Mouse (Mus musculus) neural tube, embryonic 10.5 days (tissue): Measurements from ENCODE around the gene Rassf8.

ENCODE experiments used
- DNase-seq: peaks from one replicate; pipeline ENCODE4 v3.0.0-alpha.2; 2017; ENCODE audit warnings: low spot score; ENCODE audit errors: extremely low spot score

The Rassf8 gene

DNA sequence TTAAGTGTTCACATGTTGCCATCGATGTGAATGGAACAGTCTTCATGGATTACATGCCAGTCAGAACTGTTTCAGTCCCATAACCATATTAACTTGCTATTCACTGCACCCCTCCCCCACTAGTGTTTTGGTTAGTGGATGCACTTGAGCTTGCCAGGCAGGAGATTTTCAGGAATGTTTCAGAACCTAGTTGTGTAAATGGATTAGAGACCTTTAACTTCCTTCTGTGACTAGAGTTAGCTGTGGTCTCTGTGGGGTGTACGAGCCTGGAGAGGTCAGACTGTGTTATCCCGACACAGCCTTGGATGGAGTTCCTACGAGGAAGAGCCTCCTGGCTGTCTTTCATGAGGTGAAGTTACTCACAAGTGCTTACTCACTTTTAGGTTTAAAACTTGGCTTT lies 29.7 kb downstream of the Rassf8 start:
- no peak for DNase-seq

DNA sequence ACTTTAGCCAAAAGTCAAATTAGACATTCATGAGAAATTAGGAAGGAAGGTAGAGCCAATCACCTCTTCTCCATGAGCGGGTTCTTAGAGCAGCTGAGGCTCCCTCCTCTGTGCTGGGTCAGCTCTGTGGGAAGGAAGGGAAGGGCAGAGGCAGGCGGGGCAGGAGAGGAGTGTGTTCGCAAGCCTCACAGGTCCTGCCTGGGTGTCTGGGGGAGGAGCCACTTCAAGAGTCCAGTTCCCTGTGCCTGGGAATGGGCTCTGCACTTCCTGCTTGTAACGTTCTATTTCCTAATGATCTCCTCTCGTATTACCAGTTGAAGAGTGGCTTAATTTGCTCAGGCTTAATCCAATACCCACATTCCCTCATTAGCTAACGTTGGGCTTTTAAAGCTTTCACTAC lies 32.8 kb downstream of the Rassf8 start:
- no peak for DNase-seq

DNA sequence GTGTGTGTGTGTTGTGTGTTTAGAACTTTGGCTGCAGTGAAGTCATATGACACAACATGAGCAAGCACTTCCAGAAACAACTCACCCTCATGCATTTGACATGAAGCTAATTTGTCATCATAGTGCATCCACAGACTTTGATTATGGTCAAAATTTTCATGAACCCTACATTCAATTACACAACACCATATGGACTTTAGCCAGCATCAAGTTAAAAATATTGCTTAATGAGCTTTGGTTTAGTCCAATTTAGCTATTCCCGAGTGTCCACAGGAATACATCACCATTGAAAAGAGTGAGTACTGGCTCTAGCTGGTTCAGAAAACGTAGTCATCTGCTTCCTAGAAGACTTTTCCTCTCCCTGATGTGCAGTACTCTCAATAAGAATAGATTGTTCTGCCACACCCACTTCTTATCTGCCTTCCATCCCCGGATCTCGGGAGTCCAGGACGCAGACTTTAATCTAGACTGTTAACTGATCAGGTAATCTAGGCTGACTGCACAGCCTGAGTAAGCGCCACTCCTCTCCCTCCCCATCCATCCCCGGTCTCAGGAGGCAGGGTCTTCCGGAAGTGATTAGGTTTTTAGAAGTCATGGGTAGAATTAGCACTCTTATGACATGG lies 33.7 kb downstream of the Rassf8 start:
- DNase-seq: no peak

DNA sequence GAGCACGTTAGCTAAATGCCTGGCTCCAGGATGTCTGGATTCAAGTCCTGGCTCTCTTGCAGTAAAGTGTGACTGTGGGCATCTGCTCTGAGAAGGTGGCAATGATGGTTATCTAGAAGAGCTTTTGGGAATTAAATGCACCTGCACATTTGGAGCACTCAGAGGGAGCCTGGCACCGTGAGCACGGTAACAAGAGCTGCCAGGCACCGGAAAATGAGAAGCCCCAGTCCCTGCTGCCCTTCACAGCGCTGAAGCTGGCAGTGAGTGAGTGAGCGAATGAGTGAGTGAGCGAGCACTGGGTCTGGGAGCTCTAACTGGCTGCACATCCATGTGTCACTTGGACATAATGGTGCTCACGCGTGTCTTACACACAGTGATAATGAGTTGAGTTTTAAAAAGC lies 34.7 kb downstream of the Rassf8 start:
- no peak for DNase-seq

DNA sequence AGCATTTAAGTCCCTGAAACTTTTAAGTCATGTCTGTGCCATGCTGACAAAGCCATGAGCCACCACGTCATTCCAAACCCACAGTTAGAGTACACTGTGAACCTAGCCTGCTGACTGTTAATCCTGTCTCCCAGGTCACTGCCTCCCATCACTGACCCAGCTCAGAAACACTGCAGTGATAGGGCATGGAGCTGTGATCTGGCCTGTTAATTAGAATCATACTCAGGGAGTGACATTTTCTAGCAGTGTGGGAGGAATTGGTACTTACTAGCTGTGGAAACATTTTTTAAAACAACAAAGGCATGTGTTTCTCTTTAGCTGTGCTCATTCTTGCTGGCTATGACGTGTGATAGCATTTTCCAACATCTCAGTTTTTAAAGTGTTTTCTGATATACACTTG lies 35.4 kb downstream of the Rassf8 start:
- no peak for DNase-seq

DNA sequence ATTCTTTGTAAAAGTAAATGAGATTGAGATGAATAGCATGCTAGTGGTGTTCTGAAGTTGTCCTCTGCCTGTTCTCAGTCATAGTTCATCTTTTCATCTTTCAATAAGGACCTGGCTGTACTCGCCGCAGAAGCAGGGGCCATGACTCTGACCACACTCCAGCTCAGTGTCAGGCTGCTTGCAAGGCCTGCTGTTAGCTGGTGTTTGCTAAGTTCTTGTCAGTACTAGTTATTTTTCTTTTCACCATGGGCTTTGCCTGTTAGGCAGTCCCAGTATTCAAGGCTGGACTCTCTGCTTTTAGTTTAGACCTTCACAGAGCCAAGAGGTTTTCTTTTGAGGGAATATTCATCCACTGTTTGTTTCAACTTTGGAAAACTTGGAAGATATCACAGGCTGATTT lies 40.8 kb downstream of the Rassf8 start:
- no peak for DNase-seq

DNA sequence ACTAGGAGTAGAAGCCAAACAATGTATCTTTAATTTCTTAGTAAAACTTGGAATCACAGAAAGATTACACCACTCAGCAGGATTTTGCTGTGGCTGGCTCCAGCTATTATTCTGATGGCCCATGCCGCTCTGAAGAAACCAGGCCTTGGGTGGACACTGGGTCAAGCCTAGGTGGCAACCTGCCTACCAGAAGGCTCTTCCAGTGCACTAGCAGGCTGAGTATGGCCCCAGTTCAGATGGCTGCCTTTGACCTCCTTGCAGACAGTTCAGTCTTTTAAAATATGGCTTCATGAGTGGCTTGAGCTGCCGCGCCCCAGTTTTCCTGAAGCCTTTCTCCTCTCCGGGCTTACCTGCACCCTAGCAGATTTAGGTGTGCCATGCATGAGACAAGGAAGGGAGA lies 43.2 kb downstream of the Rassf8 start:
- no peak for DNase-seq

DNA sequence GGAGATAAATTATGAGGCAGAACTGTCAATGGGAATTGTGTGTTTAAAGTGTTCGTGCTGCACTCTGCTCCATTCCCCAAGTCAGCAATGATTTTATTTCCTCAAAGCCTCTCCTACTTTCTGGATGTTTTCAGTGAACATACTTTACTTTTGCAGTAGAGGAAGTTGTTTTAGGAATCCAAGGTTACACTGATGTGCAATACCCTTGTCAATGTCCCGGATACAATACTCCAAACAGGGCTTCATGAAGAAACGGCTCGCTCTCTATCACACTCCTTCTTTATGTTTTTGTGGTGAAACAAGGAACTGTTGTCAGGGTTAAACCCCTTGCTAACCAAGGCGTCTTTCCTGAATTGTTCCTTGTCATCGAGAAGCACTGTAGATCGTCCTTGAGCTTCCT lies 45.8 kb downstream of the Rassf8 start:
- DNase-seq: no peak

DNA sequence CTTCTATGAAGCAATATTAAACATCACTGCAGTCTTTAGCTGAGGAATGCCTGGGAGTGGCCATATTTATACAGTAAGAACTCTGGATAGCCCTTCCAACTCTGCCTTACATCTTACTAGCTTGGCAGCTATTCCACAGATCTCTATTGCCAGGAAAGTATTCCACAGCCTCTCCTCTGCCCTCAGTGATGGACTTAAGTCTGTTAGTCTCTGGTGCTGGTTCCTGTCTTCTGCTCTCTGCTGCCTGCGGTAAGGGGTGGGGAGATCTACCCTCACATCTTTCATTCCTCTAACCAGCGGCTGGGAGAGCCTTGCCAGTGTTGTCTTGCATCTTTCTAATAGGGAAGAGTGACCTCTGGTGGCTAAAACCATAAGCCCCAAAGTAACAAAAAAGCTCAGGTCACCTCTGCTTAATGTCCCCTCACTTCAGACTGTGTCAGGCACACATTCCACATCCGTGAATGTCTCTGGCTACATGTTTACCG lies 46.6 kb downstream of the Rassf8 start:
- DNase-seq: peak; percentile 38

DNA sequence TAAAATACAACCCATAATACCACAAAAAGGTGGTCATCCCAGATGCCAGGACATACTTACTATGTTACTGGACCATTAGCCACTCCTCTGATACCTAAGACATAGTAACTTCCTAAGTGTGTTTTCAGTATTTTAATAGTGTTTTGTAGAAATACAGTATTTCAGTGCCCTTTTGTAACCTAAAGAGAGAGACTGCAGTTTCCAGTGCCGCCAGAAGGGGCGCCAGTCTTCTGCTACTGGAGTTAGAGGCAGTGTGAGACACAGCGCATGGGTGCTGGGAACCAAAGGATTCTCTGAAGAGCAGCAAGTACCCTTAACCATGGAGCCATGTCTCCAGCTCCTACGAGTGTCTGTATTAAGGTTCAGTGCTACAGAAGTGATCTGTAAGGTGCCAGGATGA lies 48.1 kb downstream of the Rassf8 start:
- DNase-seq: no peak

DNA sequence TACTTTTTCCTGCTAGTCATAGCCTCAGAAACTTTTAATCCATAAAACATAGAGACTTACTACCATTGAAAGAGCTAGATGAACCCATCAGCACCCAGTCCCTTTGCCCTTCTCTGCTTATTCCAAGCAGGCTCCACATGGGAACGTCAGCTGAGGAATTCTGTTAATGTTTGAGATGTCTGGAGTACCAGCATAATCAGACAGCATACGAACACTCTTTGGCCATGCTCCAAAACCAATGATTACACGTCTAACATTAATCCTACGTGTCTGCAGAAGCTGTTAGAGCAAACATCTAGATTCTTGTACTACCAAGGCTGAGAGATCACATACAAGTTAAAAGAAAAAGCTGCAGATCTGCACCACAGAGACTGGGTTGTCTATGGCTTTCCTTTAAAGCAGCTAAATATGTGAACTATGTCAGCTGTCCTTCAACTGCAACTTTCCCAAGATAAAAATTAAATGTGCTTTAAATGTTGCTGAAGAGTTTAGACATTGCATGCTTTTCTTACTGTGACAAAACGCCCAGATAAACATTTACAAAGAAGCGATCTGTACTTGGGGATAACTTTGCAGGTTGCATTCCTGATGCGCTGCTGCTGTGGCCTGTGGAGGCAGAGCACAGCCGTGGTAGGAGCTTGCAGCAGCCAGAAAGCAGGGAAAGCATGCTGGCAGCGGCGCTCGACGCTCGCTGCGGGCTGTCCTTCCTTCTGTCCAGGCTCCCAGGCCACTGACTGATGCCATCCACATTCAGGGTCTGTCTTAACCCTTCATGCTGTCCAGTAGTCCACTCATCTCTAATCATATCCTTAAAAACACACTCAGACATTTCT lies 49.9 kb downstream of the Rassf8 start:
- DNase-seq: no peak

DNA sequence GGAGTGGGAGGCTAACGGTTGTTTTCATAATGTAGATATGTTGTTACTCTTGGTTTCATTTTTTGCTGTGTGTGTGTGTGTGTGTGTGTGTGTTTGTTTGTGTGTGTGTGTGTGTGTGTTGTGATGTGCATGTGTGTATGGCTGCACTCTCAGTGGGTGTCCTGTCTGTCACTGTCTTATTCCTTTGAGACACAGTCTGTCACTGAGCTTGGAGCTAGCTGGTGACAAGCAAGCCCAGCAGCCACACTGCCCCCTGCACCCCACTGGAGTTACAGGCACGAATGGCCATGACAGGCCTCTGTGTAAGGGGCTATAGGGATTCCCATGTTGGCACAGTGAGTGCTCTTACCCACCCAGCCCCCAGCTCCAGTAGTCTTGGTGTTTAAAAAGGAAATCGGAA lies 51.1 kb downstream of the Rassf8 start:
- DNase-seq: no peak

DNA sequence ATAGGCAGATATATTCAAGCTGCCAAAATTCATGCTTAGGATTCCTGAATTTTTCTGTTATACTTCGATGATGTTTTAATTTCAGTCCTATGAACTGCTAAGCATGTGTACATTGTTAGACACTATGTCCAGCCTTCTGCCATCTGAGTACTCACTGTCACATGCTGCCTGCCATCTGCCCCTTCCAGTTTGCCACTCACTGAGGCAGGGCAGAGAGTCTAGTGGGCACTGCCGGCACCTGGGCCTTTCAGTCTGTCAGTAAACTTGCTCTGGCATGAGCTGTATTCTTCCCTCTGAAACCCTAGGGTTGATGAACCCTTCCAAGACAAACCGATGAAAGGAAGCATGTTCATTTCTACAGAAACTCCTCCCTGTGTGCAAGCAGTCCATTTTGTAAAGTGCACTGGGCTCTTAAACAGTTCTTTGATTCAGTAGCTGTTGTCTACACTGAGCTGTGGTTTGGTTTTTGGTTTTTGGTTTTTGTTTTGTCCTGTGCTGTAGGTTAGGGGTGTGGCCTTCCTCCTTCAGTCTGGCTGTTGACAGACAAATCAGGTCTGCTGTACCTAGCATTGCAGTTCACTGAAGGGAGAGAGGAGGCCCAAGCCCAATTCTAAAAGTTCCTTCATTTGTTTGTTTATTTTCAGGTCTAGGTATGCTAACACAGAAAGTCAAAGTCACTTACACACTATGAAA lies 55.4 kb downstream of the Rassf8 start:
- no peak for DNase-seq

DNA sequence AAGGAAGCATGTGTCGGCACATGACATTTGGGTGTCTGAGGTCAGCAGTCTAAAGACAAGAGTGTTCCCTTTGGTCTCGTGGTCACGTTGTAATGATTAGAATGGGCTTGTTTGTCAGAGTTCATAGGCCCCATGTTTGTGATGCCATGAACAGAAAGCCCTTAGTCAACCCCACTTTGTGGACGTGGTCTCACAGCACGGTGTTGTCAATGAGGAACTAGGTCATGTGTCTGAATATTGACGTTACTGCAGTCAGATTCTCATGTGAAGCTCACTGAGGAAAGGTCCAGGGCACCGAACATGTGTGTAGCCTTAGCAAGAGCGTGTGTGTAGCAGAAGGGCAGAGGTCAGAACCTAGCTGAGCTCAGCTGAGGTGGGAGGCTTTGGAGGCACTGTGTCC lies 56.3 kb downstream of the Rassf8 start:
- DNase-seq: no peak

DNA sequence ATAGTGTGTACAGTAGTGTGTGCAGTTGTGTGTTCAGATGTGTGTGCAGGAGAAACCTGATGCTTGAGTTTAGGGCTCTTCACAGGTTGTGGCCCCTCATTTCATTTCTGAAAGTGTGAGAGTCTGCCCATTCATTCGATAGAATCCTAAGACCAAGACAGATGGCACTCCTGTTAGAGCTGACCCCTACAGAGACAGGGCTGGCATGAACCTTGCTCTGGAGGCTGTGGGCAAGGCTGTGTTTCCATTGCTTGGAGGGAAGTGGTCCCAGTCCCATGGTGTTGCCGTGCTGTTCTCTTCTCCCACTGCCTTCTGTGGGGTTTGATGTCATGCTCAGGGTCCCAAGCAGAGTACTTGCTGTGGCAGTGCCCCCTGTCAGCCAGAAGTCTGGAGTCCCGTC lies 57.7 kb downstream of the Rassf8 start:
- no peak for DNase-seq

DNA sequence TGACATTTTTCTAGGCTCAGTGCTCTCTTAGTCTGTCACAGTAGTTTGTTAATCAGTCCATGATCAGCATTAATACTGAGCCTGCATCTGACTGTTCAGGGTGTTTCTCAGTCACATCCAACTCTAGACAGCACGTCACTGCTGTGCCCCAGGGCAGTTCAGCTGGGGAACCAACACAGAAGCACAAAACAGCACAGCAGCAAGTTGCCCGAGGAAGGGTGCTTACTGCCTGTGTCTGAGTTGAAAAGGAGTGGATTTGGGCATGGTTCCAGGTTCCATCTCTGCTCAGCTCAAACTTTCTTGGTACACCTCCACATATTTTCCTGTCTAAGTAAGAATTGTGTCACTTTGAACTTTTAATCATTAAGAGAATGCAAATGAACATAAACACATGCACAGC lies 60.2 kb downstream of the Rassf8 start:
- no peak for DNase-seq

DNA sequence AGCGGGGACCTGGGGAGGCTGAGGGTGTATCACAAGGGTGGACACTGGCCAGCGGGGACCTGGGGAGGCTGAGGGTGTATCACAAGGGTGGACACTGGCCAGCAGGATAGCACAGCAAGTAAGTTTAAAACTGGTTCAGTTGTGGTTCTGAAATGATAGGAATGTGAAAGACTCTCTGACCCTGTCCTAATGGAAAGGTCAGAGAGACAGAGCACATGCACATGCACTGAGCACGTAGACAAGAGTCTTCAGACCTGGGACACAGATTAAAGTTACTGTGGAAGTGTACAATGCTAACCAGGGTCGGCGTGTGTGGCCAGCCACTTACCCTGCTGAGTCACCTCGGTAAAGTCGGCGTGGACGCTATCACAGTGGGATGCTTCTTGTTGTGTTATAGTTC lies 61.4 kb downstream of the Rassf8 start:
- no peak for DNase-seq

DNA sequence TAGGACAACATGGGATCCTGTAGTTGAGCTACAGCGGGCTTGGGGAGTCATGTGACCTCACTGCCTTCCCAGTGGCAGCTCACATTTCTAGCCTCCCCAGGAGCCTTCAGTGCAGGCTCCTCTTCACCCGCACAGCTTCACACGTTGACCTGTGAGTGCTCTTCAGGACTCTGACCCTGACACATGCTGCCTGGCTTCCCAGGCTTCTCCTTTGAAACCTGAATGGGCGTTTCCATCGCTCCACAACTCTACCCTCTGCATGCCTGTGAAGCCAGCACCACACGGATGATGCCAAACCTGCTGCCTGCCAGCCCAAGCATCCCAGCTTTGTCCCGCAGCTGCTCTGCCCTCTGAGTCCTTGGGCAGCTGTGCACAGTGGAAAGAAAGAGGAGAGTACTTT lies 63.0 kb downstream of the Rassf8 start:
- no peak for DNase-seq

DNA sequence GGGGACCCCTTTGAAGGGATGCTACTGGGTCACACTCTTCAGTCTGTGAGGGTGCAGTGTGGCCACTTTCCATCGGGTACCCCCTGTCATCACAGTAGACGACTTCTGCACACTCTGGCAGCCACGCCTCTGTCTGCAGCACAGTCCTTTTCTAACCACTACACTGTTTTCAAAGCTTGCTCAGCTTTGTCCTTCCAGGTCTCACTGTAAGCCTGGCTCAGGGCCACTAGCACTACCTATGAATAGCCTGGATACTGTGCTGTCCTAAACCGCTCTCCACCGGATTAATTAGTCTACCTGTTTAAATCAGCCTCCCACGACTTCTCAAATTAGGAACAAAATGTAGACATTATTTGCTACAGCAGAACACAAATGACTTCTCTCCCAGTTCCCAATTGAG lies 63.5 kb downstream of the Rassf8 start:
- no peak for DNase-seq

DNA sequence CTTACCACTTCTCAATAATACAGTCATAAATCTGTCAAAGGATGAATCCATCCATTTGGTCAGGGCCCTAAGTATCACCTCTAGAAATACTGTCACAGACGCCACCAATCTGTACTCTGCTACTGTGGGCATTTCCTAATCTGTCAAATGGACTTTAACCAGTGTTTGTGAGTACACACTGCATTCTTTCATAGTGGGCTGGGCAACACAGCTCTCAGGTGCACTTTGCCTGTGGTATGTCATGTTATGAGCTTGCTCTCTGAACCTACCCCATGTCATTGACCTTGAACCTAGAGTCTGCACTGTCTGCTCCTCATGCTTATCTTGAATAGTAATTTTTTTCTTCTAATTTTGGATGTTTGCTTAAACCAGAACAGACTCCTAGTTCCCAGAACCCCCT lies 64.6 kb downstream of the Rassf8 start:
- DNase-seq: no peak

DNA sequence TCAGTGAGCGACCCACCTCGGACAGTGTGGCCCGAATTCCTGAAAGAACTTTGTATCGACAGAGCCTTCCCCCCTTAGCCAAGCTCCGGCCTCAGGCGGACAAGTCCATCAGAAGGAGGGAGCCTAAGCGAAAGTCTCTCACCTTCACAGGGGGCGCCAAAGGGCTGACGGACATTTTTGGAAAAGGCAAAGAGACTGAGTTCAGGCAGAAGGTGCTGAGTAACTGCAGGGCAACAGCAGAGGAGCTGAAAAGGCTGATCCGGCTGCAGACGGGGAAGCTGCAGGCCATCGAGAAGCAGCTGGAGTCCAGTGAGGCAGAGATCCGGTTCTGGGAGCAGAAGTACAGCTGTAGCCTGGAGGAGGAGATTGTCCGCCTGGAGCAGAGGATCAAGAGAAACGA lies 68.7 kb downstream of the Rassf8 start:
- peak; percentile 30 for DNase-seq

DNA sequence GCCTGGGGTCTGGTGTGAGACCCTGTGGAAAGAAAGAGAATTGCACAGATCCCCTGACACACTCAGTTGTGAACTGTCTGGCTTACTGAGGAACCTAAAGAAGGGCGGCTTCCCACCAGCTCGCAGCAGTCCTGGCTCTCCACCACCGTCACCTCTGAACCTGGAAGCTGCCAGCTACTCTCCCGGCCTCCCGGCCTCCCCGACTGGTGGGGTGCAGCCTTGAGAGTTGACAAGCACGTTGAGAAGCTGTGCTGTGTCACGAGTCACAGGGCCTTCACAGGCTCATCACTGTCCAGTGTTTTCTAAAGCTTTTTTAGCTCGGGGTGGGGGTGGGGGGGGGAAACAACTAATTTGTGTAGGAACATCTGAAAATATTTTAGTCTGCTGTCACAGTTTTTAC lies 72.6 kb downstream of the Rassf8 start:
- no peak for DNase-seq

DNA sequence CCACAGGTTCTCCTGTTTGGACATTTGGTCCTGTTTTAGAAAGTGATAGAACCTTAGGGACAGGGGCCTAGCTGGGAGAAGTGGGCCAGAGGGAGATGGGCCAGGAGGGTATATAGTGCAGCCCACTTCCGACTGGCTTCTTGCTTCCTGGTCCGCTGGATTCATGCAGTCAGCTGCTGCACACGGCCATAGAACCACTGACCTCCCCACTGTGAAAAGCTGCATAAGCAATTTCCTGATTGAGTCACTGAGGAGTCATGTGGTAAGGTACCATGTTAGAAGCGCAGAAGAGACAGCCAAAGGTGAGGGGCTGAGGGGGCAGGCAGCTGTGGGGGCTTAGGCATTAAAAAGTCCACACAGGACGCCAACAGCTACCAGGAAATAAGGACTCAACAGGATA lies 75.7 kb downstream of the Rassf8 start:
- no peak for DNase-seq
